Mouse (Mus musculus): ENCODE results near the gene Brd2. TPM values are rescaled to one million over a fixed set of nuclear protein-coding genes. Genes with fewer than 3 reads are reported as not detected.

Brd2 gene
- polyA plus RNA-seq, 1 experiment: 172 TPM

GRCm38 (mm10) chr17:34079002-34079401 lies 43.4 kb downstream of the Brd2 start:
- Histone ChIP-seq H3K27ac (ENCODE audit: control insufficient read depth, insufficient read depth, low read depth, low read length, poor library complexity) (no peak overlapping the region), H3K4me1 (ENCODE audit: control insufficient read depth, insufficient read depth, low read length) (no peaks in the 10 kb centered on the region), H3K4me3 (replicated peaks; ENCODE audit: control insufficient read depth, low read depth, low read length) (no peak overlapping the region)
- 84% methylated on average over 11 of the region's 11 CpGs for WGBS
- TF ChIP-seq POLR2A (IDR thresholded peaks at IDR 0.05; ENCODE audit: borderline replicate concordance, control insufficient read depth, low read depth, low read length) (no peak), CTCF (IDR thresholded peaks at IDR 0.05; ENCODE audit: control insufficient read depth, insufficient read depth, low read length) (no peak)

GRCm38 (mm10) chr17:34078148-34078547 lies 44.3 kb downstream of the Brd2 start:
- TF ChIP-seq CTCF (IDR thresholded peaks at IDR 0.05; ENCODE audit: control insufficient read depth, insufficient read depth, low read length) (no peak), POLR2A (IDR thresholded peaks at IDR 0.05; ENCODE audit: borderline replicate concordance, control insufficient read depth, low read depth, low read length) (no peak)
- H3K4me3 ChIP-seq (replicated peaks; ENCODE audit: control insufficient read depth, low read depth, low read length): no peak overlapping the region
- no peak overlapping the region for H3K27ac ChIP-seq (ENCODE audit: control insufficient read depth, insufficient read depth, low read depth, low read length, poor library complexity)
- WGBS: 41% methylated on average over 4 of the region's 4 CpGs
- H3K4me1 ChIP-seq (ENCODE audit: control insufficient read depth, insufficient read depth, low read length): peaks cover 2% of the 10 kb centered on the region; the same call in 1 of the 2 replicates

- TF ChIP-seq POLR2A (IDR thresholded peaks at IDR 0.05; ENCODE audit: borderline replicate concordance, control insufficient read depth, low read depth, low read length) (no peak), CTCF (IDR thresholded peaks at IDR 0.05; ENCODE audit: control insufficient read depth, insufficient read depth, low read length) (peak; percentile 49)
- H3K27ac ChIP-seq (ENCODE audit: control insufficient read depth, insufficient read depth, low read depth, low read length, poor library complexity): no peak overlapping the region
- WGBS: under 1% methylated on average over 9 of the region's 9 CpGs
These were observed 44.9 kb downstream of the Brd2 start for GRCm38 (mm10) chr17:34077549-34077948.

GRCm38 (mm10) chr17:34075271-34075670 lies 47.2 kb downstream of the Brd2 start:
- TF ChIP-seq POLR2A (IDR thresholded peaks at IDR 0.05; ENCODE audit: borderline replicate concordance, control insufficient read depth, low read depth, low read length) (no peak), CTCF (IDR thresholded peaks at IDR 0.05; ENCODE audit: control insufficient read depth, insufficient read depth, low read length) (no peak)
- WGBS: 18% methylated on average over 7 of the region's 7 CpGs
- Histone ChIP-seq H3K4me1 (ENCODE audit: control insufficient read depth, insufficient read depth, low read length) (peaks cover 5% of the 10 kb centered on the region), H3K27ac (ENCODE audit: control insufficient read depth, insufficient read depth, low read depth, low read length, poor library complexity) (no peak overlapping the region), H3K4me3 (replicated peaks; ENCODE audit: control insufficient read depth, low read depth, low read length) (no peak overlapping the region)

More at GRCm38 (mm10) chr17:34077549-34077948, 44.9 kb downstream of the Brd2 start:
- Histone ChIP-seq H3K4me3 (replicated peaks; ENCODE audit: control insufficient read depth, low read depth, low read length) (no peak overlapping the region), H3K4me1 (ENCODE audit: control insufficient read depth, insufficient read depth, low read length) (peaks cover 2% of the 10 kb centered on the region)

GRCm38 (mm10) chr17:34072091-34072490 lies 50.3 kb downstream of the Brd2 start:
- H3K4me1 ChIP-seq (ENCODE audit: control insufficient read depth, insufficient read depth, low read length): peaks cover 11% of the 10 kb centered on the region
- TF ChIP-seq POLR2A (IDR thresholded peaks at IDR 0.05; ENCODE audit: borderline replicate concordance, control insufficient read depth, low read depth, low read length) (no peak), CTCF (IDR thresholded peaks at IDR 0.05; ENCODE audit: control insufficient read depth, insufficient read depth, low read length) (no peak)
- H3K27ac ChIP-seq (ENCODE audit: control insufficient read depth, insufficient read depth, low read depth, low read length, poor library complexity): peak overlapping the region; percentile 45; the same call in 1 of the 2 replicates
- H3K4me3 ChIP-seq (replicated peaks; ENCODE audit: control insufficient read depth, low read depth, low read length): no peak overlapping the region
- WGBS: 31% methylated on average over 5 of the region's 5 CpGs

GRCm38 (mm10) chr17:34068864-34069263 lies 53.6 kb downstream of the Brd2 start:
- 28% methylated on average over 3 of the region's 3 CpGs for WGBS
- H3K4me1 ChIP-seq (ENCODE audit: control insufficient read depth, insufficient read depth, low read length): peaks cover 11% of the 10 kb centered on the region

More at GRCm38 (mm10) chr17:34068864-34069263, 53.6 kb downstream of the Brd2 start:
- no peak overlapping the region for H3K27ac ChIP-seq (ENCODE audit: control insufficient read depth, insufficient read depth, low read depth, low read length, poor library complexity)
- no peak overlapping the region for H3K4me3 ChIP-seq (replicated peaks; ENCODE audit: control insufficient read depth, low read depth, low read length)
- TF ChIP-seq POLR2A (IDR thresholded peaks at IDR 0.05; ENCODE audit: borderline replicate concordance, control insufficient read depth, low read depth, low read length) (no peak), CTCF (IDR thresholded peaks at IDR 0.05; ENCODE audit: control insufficient read depth, insufficient read depth, low read length) (no peak)

Other genes with a start within 250 kb of the Brd2 start
- not detected in 2 replicates for gene Gm7029, start 248.8 kb downstream of the Brd2 start, polyA plus RNA-seq (2011; ENCODE audit: insufficient read depth, insufficient read length, low replicate concordance, missing spikeins)
- gene Kifc1, start 232.0 kb downstream of the Brd2 start, polyA plus RNA-seq (2011; ENCODE audit: insufficient read depth, insufficient read length, low replicate concordance, missing spikeins): 358 and 477 TPM in 2 replicates
- gene Platr17, start 217.5 kb downstream of the Brd2 start, polyA plus RNA-seq (2011; ENCODE audit: insufficient read depth, insufficient read length, low replicate concordance, missing spikeins): 1.2 and 1.9 TPM in 2 replicates
- gene Daxx, start 213.2 kb downstream of the Brd2 start, polyA plus RNA-seq (2011; ENCODE audit: insufficient read depth, insufficient read length, low replicate concordance, missing spikeins): 26.4 and 42.3 TPM in 2 replicates
- 75.8 and 87.3 TPM in 2 replicates for gene Tapbp, start 206.7 kb downstream of the Brd2 start, polyA plus RNA-seq (2011; ENCODE audit: insufficient read depth, insufficient read length, low replicate concordance, missing spikeins)
- 21.2 and 26.3 TPM in 2 replicates for gene Zbtb22, start 206.7 kb downstream of the Brd2 start, polyA plus RNA-seq (2011; ENCODE audit: insufficient read depth, insufficient read length, low replicate concordance, missing spikeins)
- 91.8 and 173 TPM in 2 replicates for gene Rgl2, start 193.1 kb downstream of the Brd2 start, polyA plus RNA-seq (2011; ENCODE audit: insufficient read depth, insufficient read length, low replicate concordance, missing spikeins)
- 75.9 and 89.6 TPM in 2 replicates for gene Pfdn6, start 182.3 kb downstream of the Brd2 start, polyA plus RNA-seq (2011; ENCODE audit: insufficient read depth, insufficient read length, low replicate concordance, missing spikeins)
- gene Wdr46, start 182.0 kb downstream of the Brd2 start, polyA plus RNA-seq (2011; ENCODE audit: insufficient read depth, insufficient read length, low replicate concordance, missing spikeins): 20.4 and 21.4 TPM in 2 replicates
- gene B3galt4, start 171.1 kb downstream of the Brd2 start, polyA plus RNA-seq (2011; ENCODE audit: insufficient read depth, insufficient read length, low replicate concordance, missing spikeins): 1.9 and 4.1 TPM in 2 replicates
- gene Vps52, start 166.8 kb downstream of the Brd2 start, polyA plus RNA-seq (2011; ENCODE audit: insufficient read depth, insufficient read length, low replicate concordance, missing spikeins): 13.7 and 23.1 TPM in 2 replicates
- gene Rps18, start 166.6 kb downstream of the Brd2 start, polyA plus RNA-seq (2011; ENCODE audit: insufficient read depth, insufficient read length, low replicate concordance, missing spikeins): 1,108 and 1,335 TPM in 2 replicates
- gene H2-K1, start 122.3 kb downstream of the Brd2 start, polyA plus RNA-seq (2011; ENCODE audit: insufficient read depth, insufficient read length, low replicate concordance, missing spikeins): 698 and 1,240 TPM in 2 replicates
- gene Ring1, start 98.0 kb downstream of the Brd2 start, polyA plus RNA-seq (2011; ENCODE audit: insufficient read depth, insufficient read length, low replicate concordance, missing spikeins): 9.0 and 35.7 TPM in 2 replicates
- 120 and 165 TPM in 2 replicates for gene H2-Ke6, start 94.6 kb downstream of the Brd2 start, polyA plus RNA-seq (2011; ENCODE audit: insufficient read depth, insufficient read length, low replicate concordance, missing spikeins)
- 51.4 and 84.6 TPM in 2 replicates for gene Slc39a7, start 91.0 kb downstream of the Brd2 start, polyA plus RNA-seq (2011; ENCODE audit: insufficient read depth, insufficient read length, low replicate concordance, missing spikeins)
- 36.0 and 70.9 TPM in 2 replicates for gene Rxrb, start 90.8 kb downstream of the Brd2 start, polyA plus RNA-seq (2011; ENCODE audit: insufficient read depth, insufficient read length, low replicate concordance, missing spikeins)
- 10.7 and 12.6 TPM in 2 replicates for gene Col11a2, start 83.2 kb downstream of the Brd2 start, polyA plus RNA-seq (2011; ENCODE audit: insufficient read depth, insufficient read length, low replicate concordance, missing spikeins)
- 3.9 and 6.3 TPM in 2 replicates for gene H2-Oa, start 30.3 kb downstream of the Brd2 start, polyA plus RNA-seq (2011; ENCODE audit: insufficient read depth, insufficient read length, low replicate concordance, missing spikeins)
- gene H2-DMa, start 3.1 kb downstream of the Brd2 start, polyA plus RNA-seq (2011; ENCODE audit: insufficient read depth, insufficient read length, low replicate concordance, missing spikeins): 14.2 and 38.5 TPM in 2 replicates
- gene H2-DMb2, start 20.7 kb upstream of the Brd2 start, polyA plus RNA-seq (2011; ENCODE audit: insufficient read depth, insufficient read length, low replicate concordance, missing spikeins): 24.3 and 38.9 TPM in 2 replicates
- 42.1 and 59.8 TPM in 2 replicates for gene H2-DMb1, start 30.4 kb upstream of the Brd2 start, polyA plus RNA-seq (2011; ENCODE audit: insufficient read depth, insufficient read length, low replicate concordance, missing spikeins)
- 34.1 and 55.9 TPM in 2 replicates for gene Tap1, start 64.9 kb upstream of the Brd2 start, polyA plus RNA-seq (2011; ENCODE audit: insufficient read depth, insufficient read length, low replicate concordance, missing spikeins)
- 111 and 156 TPM in 2 replicates for gene Psmb9, start 65.1 kb upstream of the Brd2 start, polyA plus RNA-seq (2011; ENCODE audit: insufficient read depth, insufficient read length, low replicate concordance, missing spikeins)
- gene Psmb8, start 75.1 kb upstream of the Brd2 start, polyA plus RNA-seq (2011; ENCODE audit: insufficient read depth, insufficient read length, low replicate concordance, missing spikeins): 35.3 and 68.8 TPM in 2 replicates
- gene Tap2, start 80.9 kb upstream of the Brd2 start, polyA plus RNA-seq (2011; ENCODE audit: insufficient read depth, insufficient read length, low replicate concordance, missing spikeins): 50.7 and 54.8 TPM in 2 replicates
- 30.9 and 72.2 TPM in 2 replicates for gene H2-Ob, start 116.3 kb upstream of the Brd2 start, polyA plus RNA-seq (2011; ENCODE audit: insufficient read depth, insufficient read length, low replicate concordance, missing spikeins)
- gene H2-Ab1, start 135.1 kb upstream of the Brd2 start, polyA plus RNA-seq (2011; ENCODE audit: insufficient read depth, insufficient read length, low replicate concordance, missing spikeins): 73.7 and 175 TPM in 2 replicates
- gene H2-Aa, start 165.2 kb upstream of the Brd2 start, polyA plus RNA-seq (2011; ENCODE audit: insufficient read depth, insufficient read length, low replicate concordance, missing spikeins): 65.0 and 143 TPM in 2 replicates
- 32.6 and 82.7 TPM in 2 replicates for gene H2-Eb1, start 183.2 kb upstream of the Brd2 start, polyA plus RNA-seq (2011; ENCODE audit: insufficient read depth, insufficient read length, low replicate concordance, missing spikeins)
- 0.29 and 0.60 TPM in 2 replicates for gene H2-Eb2, start 203.0 kb upstream of the Brd2 start, polyA plus RNA-seq (2011; ENCODE audit: insufficient read depth, insufficient read length, low replicate concordance, missing spikeins)
- gene Btnl2, start 232.2 kb upstream of the Brd2 start, polyA plus RNA-seq (2011; ENCODE audit: insufficient read depth, insufficient read length, low replicate concordance, missing spikeins): 1.1 and 1.8 TPM in 2 replicates

All from bone marrow, adult 2 months (tissue).